Mouse (Mus musculus) erythroblast, embryonic 14.5 days (primary cell): ENCODE measurements at regions not wholly inside any gene's neighbourhood (a gene's known extent, or its start where the extent isn't known, plus 50 kb on each side); places are given as distances from the start of the nearest gene placed in this dataset.

Source experiments
- GATA1 ChIP-seq: IDR thresholded peaks from 2 replicates; pipeline ENCODE4 v1.6.1; 2012; ENCODE audit warnings: low read length, inconsistent platforms, mixed read lengths
- TAL1 ChIP-seq: IDR thresholded peaks from 3 replicates; pipeline ENCODE4 v1.6.1; 2012; ENCODE audit warnings: low read length, inconsistent platforms, mixed read lengths

- TF ChIP-seq GATA1, result no peak
- no peak for TF ChIP-seq TAL1
Observed at GRCm38 (mm10) chr8:117958914-117959313, 157.2 kb upstream of the Mphosph6 start.
